Mouse (Mus musculus): ENCODE measurements around the gene Wnk1.
"Not testable (repeated sequence)": the region's sequence is repeated elsewhere in the genome, so short reads cannot be mapped to it uniquely, and the experiment has no call there.

Gene Wnk1
- long read RNA-seq, experiment 1, full-length matches to known transcripts = 4 of 33 reads
- long read RNA-seq, experiment 1, partial matches to known transcripts = 18 of 33 reads
- long read RNA-seq, experiment 1, other reads (novel, unspliced or antisense) = 11 of 33 reads
- long read RNA-seq, experiment 2, full-length matches to known transcripts = 2 of 45 reads
- long read RNA-seq, experiment 2, partial matches to known transcripts = 22 of 45 reads
- long read RNA-seq, experiment 2, other reads (novel, unspliced or antisense) = 21 of 45 reads

DNA sequence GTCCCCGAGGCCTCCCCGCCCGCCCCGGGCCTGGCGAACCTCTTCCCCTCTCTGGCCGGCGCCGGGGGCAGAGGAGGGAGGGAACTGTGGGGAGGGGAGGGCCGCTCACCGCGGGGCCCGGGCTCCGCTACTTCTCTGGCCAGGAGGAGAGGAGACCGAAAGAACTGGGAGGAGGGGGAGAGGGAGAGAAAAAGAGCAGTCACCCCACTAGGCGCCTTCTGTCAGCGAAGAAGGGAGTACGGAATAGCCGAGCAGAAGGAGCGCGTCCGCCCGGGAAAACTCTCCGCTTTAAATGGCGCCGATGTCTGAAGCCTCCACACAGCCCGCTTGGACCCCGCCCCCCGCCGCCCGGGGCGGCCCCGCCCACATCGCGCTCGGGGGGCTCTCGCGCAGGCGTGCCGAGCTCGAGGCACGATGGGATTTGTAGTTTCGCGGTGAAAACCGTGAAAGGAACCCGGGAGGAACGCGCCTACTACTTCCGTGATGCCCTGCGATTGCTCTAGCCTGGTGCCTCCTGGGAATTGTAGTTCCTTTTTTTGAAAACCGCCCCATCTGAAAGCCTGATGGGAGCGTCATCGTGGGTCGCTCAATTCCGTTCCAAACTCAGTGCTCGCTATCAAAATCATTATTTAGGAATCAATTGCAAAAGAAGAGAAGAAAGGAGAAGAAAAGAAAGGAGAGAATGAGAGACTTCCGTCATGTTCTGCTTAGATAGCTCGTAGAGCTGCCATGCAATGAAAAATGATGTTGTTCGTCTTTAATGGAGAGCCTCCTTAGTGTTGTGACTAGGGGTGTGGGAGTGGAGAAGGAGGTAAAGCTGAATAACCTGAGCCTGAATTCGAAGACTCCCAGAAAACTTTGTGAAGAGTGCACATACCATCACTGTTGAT is at the start of gene Wnk1:
Wnk1 (minus strand) TSS at position 307 of the 890 bp plus-strand sequence.
- intact Hi-C loops (cut with DNase I) = loop anchor here (2.0 to 5.0 kb wide), 2 partner anchors 36 to 154 kb away; no protein-coding TSS in a partner anchor

DNA sequence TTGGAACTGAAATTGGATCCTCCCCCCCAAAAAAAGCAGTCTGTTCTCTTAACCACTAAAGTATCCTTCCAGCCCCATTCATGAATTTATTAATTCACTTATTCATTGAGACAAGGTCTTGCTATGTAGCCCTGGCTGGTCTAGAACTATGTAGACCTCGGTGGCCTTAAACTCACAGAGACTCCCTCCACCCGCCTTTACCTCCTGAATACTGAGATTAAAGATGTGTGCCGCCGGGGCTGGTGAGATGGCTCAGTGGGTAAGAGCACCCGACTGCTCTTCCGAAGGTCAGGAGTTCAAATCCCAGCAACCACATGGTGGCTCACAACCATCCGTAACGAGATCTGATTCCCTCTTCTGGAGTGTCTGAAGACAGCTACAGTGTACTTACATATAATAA is 48.6 kb upstream of the Wnk1 start:
- intact Hi-C loops (cut with DNase I) = not testable (repeated sequence)

DNA sequence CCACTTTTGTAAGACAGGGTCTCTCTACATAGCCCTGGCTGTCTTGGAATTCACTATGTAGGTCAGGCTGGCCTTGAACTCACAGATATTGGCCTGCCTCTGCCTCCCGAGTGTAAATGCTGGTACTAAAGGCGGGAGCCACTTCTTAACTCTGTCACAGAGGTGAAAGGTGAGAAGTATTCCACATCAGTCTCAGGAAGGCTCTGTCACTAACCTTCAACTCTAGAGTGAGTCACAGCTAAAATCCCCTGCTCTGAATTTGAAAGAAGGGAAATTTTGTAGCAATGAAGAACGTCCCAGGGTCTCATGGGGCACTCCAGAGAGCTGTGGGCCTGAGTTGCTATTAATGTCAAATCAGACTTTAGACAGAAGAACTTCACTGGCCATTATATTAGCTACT is 47.4 kb upstream of the Wnk1 start:
- intact Hi-C loops (cut with DNase I) = no loop called here

DNA sequence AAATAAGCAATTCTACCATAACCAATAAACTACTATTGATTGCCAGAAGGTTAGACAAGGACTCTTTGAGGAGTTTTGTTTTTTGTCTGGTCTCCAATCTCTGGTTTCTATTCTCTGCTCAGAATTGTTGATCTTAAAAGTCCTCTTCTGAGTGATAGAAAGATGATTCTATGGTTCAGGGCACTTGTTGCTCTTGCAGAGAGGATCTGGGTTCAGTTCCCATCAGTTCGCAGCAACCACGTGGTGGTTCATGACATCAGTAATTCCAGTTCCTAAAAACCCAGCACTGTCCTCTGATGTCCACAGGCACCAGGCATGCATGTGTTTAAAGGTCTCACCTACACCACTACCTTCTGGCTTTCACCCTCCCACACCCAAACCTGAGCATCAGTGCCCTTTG is 46.5 kb upstream of the Wnk1 start:
- intact Hi-C loops (cut with DNase I) = no loop called here

DNA sequence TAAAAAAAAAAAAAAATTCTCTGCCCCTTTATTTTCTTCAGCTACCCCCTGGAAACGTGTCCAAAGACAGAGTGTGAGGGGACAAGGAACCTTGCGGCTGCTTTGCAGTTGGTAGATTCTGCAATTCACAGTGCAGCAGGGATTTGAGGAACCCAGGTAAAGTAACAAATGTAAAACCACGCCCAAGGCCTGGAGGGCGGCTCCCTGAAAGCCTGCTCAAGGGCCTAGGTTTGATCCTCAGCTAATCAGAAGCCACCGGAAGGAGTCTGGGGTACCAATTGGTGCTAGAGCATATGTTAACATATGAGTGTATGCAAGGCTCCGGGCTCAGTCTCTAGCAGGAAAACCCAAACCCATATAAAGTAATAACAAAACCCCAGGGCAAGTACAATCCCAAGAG is 45.0 kb upstream of the Wnk1 start:
- intact Hi-C loops (cut with DNase I) = no loop called here

DNA sequence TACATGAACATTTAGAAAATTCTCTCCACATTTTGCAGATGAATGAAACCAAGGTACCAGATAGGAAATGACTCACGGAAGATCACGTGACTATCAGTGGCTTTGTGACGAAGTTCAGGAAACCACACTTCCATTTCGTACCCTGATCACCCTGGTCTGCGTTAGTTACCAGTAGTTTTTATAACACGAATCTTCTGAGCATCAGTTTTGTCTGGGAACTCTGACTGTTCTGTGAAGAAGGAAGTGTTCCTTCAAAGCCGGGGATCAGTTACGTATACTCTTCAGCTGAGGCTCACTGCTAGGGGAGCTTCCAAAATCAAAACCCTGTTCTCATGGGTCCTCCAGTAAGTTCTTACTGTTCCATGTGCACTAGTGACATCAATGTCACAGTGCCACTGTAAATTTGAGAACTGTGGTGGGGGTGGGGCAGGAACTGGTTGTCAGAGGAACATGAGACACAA is 44.5 kb upstream of the Wnk1 start:
- intact Hi-C loops (cut with DNase I) = no loop called here

DNA sequence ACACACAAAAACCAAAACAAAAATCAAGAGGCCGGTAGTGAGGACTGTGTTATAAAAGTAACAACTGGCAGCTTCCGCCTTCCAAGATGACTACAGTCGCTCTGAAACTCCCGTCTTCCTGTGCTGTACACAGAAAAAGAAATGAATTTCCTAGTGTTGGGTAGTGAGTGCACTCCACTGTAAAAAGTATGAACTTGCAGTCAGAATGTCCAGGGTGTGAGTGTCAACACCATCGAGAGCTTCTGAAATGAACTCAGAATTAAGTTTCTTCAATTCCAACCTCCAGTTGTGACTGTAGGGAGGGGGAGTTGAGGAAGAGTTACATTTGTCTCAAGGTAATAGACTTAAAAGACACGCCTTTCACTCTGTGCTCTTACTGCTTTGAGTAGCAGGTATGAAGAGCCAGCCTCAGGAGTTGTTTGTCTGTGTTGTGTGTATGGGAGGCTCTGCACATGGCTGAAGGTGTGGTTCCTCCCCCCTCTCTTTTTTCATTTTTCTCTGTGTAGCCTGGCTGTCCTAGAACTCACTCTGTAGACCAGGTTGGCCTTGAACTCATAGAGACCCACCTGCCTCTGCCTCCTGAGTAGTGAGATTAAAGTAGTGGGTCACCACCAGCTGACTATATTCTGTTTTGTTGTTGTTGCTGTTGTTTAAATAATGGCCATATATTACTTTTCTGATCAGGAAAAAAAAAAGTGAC is 43.9 kb upstream of the Wnk1 start:
- intact Hi-C loops (cut with DNase I) = no loop called here

DNA sequence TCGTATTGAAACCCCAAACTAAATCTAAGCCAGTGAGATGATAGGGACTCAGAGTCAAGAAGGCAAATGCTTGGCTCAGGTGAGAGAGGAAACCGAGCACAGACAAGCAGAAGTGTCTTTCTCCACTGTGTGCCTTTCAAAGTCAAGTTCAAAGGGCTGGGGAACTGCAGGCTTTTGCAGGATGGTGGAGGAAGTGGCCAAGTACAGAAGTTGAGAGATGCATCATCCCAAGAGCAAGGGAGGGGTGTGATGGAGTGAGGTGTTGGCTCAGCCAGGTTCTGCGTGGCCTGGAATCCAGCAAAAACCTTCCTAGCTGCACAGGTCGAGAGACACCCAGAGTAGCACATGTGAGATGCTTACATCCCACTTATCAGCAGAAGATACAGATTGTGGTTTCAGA is 43.0 kb upstream of the Wnk1 start:
- intact Hi-C loops (cut with DNase I) = no loop called here

DNA sequence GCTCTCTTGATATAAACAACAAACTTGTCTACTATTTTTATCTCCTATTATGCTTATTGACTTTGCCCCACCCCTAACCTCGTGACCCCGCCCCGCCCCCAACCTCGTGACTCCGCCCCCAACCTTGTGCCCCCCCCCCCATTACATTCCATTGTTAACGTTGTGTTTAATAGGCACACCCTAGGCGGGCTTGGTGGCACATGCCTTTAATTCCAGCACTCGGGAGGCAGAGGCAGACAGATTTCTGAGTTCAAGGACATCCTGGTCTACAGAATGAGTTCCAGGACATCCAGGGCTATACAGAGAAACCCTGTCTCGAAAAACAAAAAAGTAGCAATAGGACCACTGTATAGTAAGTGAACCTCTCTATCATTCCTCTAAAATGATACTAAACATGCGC is 41.1 kb upstream of the Wnk1 start:
- intact Hi-C loops (cut with DNase I) = no loop called here

DNA sequence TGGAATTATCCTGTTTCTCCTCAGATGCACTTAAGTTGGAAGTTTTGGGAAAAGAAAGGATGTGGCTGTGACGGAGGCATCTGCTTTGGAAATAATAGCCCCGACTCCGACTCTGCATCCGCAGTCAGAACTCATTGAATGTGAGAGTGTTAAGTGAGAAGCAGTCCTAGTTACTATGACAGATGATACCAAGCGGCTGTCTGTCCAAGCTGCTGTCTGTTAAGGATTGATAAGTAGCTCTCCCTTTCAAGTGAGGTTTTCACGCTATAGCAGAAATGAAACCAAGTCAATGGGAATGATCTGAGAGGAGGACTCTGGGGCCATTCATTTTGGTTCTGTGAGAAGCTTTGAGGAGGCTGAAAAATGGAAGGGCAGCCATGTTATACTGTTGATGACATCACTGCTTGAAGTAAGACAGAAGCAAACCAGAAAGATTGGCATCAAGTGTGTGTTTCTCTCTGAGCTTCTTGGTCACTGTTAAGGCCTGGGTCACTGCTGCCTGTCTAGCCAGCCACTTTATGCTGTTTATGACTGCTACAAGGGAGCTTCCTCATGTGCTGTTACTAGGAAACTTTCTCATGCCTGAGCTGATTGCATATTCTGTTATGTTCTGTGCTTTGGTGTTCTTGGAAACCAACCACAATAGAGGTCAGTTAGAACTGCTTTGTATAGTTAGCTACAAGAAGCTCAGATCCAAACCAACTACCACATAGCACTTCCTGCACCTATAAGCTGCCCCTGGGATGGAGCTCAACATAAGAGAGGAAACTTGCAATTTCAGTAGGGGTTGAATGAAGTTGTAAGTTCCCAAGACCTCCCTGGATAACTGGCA is 38.4 kb upstream of the Wnk1 start:
- intact Hi-C loops (cut with DNase I) = no loop called here

DNA sequence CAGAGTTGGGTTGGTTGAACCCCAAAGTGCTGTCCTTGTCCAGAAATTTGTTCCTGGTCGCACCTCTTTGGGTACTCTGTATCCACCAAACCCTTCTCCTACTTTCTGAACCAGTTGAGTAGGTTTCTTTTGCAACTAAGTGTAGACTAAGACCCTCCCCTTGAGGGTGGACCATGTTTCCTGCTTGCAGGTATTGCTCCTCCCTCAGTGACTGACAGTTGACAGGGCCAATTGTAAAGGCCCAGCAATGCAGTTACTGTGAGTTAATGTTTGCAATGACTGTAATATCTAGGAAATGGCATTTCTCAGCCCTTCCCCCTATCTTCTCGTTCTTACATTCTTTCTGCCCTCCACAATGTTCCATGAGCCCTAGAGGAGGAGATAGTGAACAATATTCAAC is 34.2 kb upstream of the Wnk1 start:
- intact Hi-C loops (cut with DNase I) = no loop called here

DNA sequence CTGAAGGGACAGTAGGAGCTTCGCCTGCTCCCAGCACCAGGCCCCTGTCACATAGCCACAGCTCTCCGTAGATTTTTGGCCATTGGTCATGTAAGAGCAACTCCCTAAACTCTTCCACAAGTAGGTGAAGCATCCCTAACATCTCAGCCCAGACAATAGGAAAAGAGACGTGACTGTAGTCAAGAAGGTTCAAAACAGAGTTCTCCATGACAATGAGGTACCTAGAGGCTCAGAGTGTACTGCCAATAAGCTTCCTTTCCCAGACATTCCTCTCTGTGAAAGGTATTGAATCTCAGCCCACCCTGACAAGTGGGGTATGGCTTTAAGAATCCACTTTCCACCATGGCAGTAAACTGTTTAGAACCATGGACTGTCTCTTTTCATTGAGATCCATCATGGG is 31.1 kb upstream of the Wnk1 start:
- intact Hi-C loops (cut with DNase I) = no loop called here

DNA sequence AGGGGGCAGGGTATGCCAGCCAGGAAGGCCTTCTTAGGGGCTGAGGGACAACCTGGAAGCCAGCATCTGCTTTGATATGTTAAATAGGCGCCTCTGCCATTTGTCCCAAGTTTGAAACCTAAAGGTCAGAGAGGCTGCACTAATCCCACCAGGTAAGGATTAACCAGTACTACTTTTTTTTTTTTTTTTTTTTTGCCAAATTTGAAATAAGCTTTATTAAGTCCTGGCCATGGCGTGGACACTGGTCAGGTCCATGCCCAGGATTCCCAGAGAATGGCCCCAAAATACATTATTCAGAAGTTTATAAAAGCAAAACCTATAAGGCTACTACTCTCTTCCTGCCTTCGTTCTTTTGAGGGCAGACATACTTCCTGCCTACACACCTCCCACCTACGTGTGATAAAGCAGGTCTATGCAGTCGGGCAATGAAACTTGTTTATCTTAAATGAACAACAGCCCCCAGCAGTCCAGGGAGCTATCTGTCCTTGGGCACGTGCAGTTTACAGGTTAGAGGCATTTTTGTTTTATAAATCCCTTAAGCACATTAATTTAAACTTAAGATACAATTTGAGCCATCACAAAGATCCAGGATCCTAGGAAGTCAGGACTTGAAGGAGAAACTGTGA is 27.2 kb upstream of the Wnk1 start:
- intact Hi-C loops (cut with DNase I) = no loop called here

DNA sequence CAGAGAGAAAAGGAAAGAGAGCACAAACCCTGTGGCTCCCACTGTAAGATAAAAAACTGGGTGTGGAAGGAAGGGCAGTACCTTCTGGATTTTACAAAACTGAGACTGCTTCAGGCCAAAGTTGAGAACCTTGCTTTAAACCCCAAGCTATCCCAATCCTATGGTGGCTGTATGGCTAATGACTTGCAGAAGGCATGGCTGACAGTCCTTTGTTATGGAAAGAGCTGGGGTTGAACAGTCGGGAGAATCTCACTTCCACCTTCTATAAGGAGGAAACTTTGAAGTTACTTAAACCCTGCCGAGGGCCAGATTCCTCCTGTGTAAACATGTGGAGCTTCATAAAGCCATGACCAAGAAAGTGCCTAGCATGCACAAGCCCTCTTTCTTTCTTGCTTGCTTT is 26.2 kb upstream of the Wnk1 start:
- intact Hi-C loops (cut with DNase I) = no loop called here

DNA sequence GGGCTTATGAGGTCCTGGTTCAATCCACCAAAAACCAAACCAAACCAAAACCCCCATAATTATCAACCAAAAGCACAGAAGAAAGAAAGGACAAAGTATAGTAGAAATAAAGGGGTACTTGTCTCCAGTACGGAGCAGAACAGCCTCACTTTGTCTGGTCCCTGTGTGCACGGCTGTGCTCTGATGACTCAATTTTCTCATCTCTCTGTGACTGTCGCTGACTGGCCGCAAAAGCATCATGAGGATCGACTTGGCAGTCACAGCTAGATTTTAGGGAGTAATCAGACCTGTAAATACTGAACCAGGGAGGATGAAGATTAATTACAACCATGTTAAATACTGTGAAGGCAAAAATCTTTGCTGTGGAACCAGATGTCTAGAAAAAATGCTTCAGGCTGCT is 24.5 kb upstream of the Wnk1 start:
- intact Hi-C loops (cut with DNase I) = no loop called here

DNA sequence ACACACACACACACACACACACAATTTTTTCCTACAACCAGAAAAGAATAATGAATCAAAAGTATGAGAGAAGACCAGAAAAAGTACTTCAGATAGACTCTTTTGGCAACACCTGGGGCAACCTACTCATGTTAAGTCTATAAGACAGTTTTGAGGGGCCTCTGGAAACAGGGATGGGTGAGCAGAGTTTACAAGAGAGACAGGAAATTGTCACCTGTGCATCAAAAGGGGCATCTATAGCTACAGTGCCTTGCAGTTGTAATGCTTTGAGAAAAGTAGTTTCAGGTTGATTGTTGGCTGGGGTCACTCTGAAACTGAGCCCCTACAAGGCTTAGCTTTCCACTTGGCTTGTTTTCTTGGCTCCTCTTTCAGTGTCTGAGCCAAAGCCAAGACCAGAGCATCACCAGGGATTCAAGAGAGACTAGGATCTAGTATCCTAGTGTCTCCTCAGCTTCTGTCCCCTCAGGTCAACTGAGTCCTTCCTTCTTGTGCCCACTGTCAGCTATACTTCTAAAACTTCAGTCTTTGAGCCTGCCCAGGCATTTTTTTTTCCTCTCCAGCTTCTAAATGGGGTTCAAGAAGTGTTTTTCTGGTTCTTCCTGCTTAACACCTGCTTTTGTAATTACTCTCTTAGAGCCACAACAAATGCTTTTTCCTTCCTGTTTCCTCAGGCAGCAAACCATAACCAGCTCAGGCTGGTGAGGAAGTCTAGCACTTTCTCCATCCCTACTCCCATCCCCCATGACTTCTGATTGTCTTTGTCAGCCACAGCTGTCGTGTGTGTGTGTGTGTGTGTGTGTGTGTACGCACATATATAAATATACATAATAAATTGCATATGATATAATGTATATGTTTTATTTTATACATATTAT is 17.4 kb upstream of the Wnk1 start:
- intact Hi-C loops (cut with DNase I) = no loop called here

DNA sequence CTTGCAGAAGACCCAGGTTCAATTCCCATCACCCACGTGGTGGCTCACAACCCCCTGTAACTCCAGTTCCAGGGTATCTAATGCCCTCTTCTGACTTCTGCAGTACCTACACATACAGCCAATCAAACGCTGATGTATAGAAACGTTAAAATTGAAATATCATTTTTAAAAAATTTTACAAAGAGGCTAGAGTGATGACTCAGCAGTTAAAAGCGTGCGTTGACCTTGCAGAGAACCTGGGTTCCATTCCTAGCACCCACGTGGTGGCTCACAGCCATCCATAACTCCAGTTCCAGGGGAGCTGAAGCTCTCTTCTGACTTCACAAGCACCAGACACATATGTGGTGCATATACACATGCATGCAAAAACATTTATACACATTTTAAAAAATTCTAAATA is 15.9 kb upstream of the Wnk1 start:
- intact Hi-C loops (cut with DNase I) = no loop called here

DNA sequence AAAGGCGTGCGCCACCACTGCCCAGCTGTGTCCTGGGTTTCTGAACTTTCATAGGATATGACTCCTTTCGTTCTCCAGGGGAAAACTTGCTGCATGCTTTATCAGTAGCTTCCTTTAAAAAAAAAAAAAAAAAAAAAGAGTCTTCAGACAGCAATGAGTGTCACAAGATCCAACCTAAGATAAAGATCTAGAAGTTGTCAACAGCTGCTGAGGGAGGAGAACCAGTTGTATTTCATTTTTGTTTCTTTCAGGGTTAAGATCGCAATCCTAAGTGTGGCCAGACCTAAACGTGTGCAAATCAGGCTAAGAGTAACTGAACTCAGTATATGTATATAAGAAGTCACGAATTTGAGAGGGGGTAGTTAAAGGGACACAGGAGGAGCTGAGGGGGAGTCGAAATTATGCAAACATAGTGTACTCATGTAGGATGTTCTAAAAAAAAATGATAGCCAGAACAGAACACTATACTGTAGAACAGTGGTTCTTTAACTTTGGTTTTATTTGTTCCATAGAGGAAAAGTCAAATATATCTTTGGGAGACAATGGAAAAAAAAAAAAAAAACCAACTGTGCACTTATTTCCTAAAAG is 9.3 kb upstream of the Wnk1 start:
- intact Hi-C loops (cut with DNase I) = no loop called here

DNA sequence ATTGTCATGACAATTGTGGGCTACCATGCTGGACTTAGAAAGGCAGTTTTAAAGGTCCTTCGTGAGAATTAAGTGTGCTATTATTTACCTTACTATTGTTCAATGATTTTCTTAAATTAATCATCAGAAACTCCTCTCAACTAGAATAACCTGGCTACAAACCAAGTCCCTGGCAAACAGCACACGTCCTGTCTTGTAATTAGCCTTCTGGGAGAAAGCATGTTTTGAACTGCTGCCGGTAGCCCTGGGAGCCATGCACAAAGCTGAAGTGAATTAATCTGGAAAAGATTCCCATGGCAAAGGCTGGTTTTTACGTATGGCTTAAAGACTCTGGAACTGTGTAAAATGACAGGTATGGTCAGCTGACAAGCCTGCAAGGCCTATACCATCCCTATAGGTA is 6.9 kb upstream of the Wnk1 start:
- intact Hi-C loops (cut with DNase I) = no loop called here

Data from adrenal gland (tissue).